ENCODE assay signal across 19 mouse cellular contexts in genomic region chr10:9760264-9760663, GRCm38 (mm10).
"Had no signal": no experiment of that assay in that cellular context is flagged by ENCODE, and none has a peak within 500 bp of the region (broad histone marks: within the 10 kb centered on the region; RNA-seq: fewer than 3 reads in every experiment).

No protein-coding gene starts in this region.

- H3K27ac ChIP-seq: limb, embryonic 12.5 days; limb, embryonic 15.5 days; liver, embryonic 14.5 days; macrophage; midbrain, embryonic 12.5 days; midbrain, embryonic 15.5 days; neural tube, embryonic 13.5 days had no signal

- H3K4me1 ChIP-seq: limb, embryonic 12.5 days; limb, embryonic 15.5 days; midbrain, embryonic 12.5 days; midbrain, embryonic 15.5 days; neural tube, embryonic 13.5 days had no signal

- DNase-seq: kidney, adult 9 months; kidney, postnatal 10 days; kidney, postnatal 36 days; left cerebral cortex, postnatal 4 days; liver, postnatal 0 days; lung, embryonic 14.5 days; retina, postnatal 1 day; thymus, adult 18-20 months; thymus, postnatal 36 days had no signal

- H3K9ac ChIP-seq: limb, embryonic 12.5 days; limb, embryonic 15.5 days; liver, embryonic 14.5 days; liver, postnatal 0 days; lung, embryonic 14.5 days; midbrain, embryonic 12.5 days; midbrain, embryonic 15.5 days; neural tube, embryonic 13.5 days had no signal

- H3K9me3 ChIP-seq: limb, embryonic 12.5 days; limb, embryonic 15.5 days; midbrain, embryonic 12.5 days; midbrain, embryonic 15.5 days; neural tube, embryonic 13.5 days had no signal

- H3K4me2 ChIP-seq: limb, embryonic 12.5 days; limb, embryonic 15.5 days; liver, embryonic 11.5 days; lung, embryonic 14.5 days; midbrain, embryonic 12.5 days; midbrain, embryonic 15.5 days; neural tube, embryonic 13.5 days had no signal

- H3K4me3 ChIP-seq: limb, embryonic 12.5 days; limb, embryonic 15.5 days; midbrain, embryonic 12.5 days; midbrain, embryonic 15.5 days; myocyte; neural tube, embryonic 13.5 days had no signal

- ATAC-seq: liver, postnatal 0 days; lung, postnatal 0 days; midbrain, embryonic 15.5 days had no signal

- H3K27me3 ChIP-seq: limb, embryonic 12.5 days; limb, embryonic 15.5 days; midbrain, embryonic 12.5 days; midbrain, embryonic 15.5 days; neural tube, embryonic 13.5 days had no signal
